Mouse (Mus musculus) subcutaneous adipose tissue, adult 2 months (tissue): ENCODE results near the gene 6720489N17Rik. TPM values are rescaled to one million over a fixed set of nuclear protein-coding genes. Genes with fewer than 3 reads are reported as not detected.

Experiments
- polyA plus RNA-seq: library from polyadenylated mRNA; depleted of rRNA; stranded (reverse); fragments of >200 nt; gene quantifications from 2 replicates; pipeline ENCODE4 v1.2.3, GENCODE M21; 2012; ENCODE audit warnings: low replicate concordance; rRNA removed

Gene 6720489N17Rik
- 0.36 and 0.64 TPM in 2 replicates for polyA plus RNA-seq

GRCm38 (mm10) chr13:62623577-62624276, at the start of gene 6720489N17Rik:
Gene 6720489N17Rik, minus strand, starts transcription at chr13:62624182.

GRCm38 (mm10) chr13:62571099-62571498, 52.9 kb downstream of the 6720489N17Rik start, which contains the start of gene Zfp934:
Gene Zfp934, minus strand, starts transcription at chr13:62571199.

GRCm38 (mm10) chr13:62558189-62559110, 65.5 kb downstream of the 6720489N17Rik start, which contains the start of gene Zfp935:
Gene Zfp935, minus strand, starts transcription at chr13:62558511.

Other genes starting within 250 kb of the 6720489N17Rik start
- 0.33 and 1.0 TPM in 2 replicates for gene Gm3604, start 241.0 kb downstream of the 6720489N17Rik start, polyA plus RNA-seq
- gene Gm49359, start 157.3 kb downstream of the 6720489N17Rik start, polyA plus RNA-seq: 1.1 TPM in 2 replicates
- not detected in 2 replicates for gene Zfp935, start 65.7 kb downstream of the 6720489N17Rik start, polyA plus RNA-seq
- gene Zfp934, start 53.0 kb downstream of the 6720489N17Rik start, polyA plus RNA-seq: 1.1 and 1.5 TPM in 2 replicates
- 1.5 and 2.2 TPM in 2 replicates for gene Platr25, start 136.5 kb upstream of the 6720489N17Rik start, polyA plus RNA-seq
- gene Gm5141, start 161.6 kb upstream of the 6720489N17Rik start, polyA plus RNA-seq: 0.11 and 1.1 TPM in 2 replicates
- 0.85 and 2.4 TPM in 2 replicates for gene Fbp2, start 234.2 kb upstream of the 6720489N17Rik start, polyA plus RNA-seq